Mouse (Mus musculus): Measurements from ENCODE around the gene Mocs1.

The Mocs1 gene

DNA sequence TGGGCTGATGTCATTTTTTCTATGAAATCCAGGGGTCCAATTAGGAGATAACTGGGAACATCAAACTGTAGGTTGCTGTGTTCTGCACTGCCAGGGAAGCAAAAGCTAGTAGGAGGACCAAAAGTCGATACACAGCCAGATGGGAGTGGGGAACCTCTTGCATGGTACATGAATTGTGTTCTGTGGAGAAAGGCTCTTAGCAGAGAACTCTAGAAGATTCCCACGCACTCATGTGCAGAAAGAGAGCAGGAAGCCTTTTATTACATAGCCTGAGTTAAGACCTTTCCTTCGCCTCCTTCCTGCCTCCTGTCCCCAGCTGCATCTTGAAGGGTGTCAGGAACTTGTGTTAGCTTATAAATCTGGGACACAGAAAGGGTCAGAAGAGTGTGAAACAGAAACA, 53.7 kb downstream of the Mocs1 start:
- DNase-seq (ENCODE audit: low read depth): no peak

DNA sequence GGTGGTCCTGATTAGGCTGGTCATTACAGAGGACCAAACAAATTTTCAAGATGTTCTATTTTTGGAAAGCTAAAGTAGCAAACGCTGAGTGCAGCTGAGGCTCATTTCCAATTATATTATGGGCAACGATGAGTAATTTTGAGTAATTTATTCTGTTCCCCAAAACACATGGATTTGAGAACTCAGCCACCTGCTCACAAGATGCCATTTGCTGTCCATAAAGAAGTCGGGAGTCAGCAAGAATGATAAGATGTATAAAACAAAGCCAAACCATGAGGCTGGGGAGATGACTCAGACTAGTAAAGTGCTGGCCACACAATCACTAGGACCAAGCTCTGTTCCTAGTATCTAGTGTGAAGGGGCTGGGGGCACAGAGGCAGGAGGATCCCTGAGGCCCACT, 56.3 kb downstream of the Mocs1 start:
- DNase-seq (ENCODE audit: low read depth): no peak

DNA sequence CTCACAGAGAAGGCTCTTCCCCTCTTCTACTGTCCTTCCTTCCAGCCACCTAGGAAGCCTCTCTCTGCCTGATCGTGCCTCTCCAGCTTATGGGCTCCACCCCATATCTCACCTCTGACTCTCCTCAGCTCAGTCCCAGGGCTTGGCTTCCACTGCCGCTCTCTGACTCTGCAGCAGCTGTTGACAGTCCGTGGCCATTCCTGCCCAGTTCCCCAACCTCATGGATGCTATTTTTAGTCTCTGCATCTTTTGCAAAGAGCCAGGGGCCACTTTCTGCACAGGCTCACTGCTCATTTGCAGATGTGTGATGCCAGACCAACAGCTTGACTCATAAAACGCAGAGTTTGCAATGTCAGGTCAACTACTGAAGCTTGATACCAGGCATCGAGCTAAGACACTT, 60.9 kb downstream of the Mocs1 start:
- no peak for DNase-seq (ENCODE audit: low read depth)

DNA sequence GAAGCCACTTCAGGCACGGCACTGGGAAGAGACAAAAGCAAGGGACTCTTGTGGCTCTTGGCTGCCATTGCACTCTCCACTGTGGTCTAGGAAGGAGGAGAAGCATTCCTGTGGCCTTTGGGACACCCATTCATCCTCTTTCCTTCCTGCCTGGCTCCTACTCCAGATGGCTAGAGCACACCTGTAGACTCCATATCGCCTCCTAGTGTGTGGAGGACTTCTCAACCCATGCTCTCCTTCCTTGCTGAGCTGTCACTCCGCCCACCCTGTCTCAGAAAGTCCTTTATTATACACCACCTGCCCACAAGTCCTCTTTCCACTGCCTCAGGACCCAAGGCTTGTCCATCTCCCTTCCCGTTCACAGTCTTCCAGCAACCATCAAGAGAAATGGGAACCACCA, 65.1 kb downstream of the Mocs1 start:
- no peak for DNase-seq (ENCODE audit: low read depth)

DNA sequence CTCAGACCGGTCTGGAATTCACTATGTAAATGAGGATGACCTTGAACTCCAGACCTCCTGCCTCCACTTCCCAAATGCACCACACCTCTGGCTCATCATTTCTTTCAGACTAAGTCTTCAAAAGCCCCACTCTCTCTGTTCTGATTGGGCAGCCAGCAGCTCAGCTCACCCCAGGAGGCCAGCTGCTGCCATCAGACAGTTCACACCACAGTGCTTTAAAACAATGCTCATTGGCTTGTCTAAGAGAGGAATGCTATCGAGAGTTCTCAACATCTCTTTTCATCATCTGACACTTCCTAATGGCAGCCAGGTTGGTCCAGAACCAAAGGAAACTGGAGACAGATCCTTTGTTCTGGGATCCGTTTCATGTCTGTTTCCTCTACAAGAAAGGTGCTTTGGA, 70.0 kb downstream of the Mocs1 start:
- DNase-seq (ENCODE audit: low read depth): no peak

DNA sequence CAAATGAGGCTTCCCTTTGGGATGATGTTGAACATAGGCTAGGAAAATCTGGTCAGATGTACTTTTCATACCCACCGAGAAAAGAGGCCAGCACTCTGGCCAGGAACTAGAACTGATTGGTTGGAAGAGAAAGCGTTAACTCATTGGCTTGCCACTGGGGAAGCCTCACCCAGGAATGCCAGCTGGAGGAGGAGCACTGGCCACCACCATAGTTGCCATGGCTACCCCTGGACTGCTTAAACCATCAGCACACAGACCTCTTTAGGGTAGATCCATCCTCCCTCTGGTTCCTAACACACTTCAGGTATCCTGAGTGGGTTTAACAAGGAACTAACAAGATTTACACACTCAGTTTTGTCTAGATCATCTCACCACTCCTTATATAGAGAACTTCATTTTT, 71.5 kb downstream of the Mocs1 start:
- DNase-seq (ENCODE audit: low read depth): no peak

DNA sequence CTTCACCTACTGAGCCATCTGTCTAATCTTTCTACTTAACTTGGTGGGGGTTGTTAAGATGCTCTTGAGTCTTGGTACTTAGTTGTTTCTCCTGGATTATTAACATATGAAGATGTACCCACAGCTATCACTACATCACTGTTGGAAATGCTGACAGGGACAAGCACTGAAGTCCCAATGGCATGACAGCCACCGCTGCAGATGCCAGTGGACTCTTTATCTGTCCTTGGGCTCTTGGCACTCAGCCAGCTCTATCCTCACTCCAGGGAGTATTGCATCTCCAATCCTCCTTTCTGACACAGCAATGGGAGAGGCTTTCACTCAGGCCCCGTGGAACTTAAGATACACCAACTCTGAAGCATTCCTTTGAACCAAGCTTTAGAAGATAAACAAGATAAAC, 72.1 kb downstream of the Mocs1 start:
- DNase-seq (ENCODE audit: low read depth): no peak

DNA sequence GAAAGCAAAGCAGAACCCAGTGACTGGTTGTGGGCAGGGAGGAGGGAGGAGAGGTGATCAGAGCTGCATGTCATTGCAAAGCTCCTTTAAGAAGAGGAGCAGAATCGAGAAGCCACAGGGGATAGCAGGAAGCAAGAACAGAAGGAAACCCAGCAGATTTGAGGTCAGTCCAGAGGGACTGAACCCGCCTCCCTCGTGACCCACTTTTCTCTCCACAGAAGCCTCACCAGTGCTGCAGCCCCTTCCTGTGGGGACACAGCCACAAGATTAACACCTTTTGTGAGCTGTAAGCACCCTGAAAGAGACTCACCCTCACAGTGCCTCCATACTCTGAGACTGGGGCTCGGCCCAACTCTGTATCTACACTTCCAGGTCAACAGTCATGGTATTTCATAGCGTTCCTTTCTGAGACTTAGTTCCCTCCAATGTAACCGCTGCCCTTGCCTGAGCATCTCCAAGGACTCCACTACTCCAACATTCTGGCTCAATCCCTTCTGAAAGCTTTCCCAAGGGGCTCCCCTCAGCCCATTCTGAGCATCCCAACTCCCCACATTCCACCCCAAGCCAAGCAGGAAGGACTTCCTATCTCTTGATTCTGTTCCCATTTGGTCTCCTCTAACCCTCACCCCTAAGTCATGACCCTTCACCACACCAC, 75.2 kb downstream of the Mocs1 start:
- DNase-seq (ENCODE audit: low read depth): no peak
